Mouse (Mus musculus) spleen, adult 12 weeks (tissue): Measurements from ENCODE around the gene Mfsd5.
A peak's percentile ranks its signal among the peaks of the same experiment; 100 is the strongest.

Experiments used
- DNase-seq: peaks from one replicate; pipeline ENCODE4 v3.0.0; 2022; ENCODE audit warnings: low spot score

Mfsd5 gene

DNA sequence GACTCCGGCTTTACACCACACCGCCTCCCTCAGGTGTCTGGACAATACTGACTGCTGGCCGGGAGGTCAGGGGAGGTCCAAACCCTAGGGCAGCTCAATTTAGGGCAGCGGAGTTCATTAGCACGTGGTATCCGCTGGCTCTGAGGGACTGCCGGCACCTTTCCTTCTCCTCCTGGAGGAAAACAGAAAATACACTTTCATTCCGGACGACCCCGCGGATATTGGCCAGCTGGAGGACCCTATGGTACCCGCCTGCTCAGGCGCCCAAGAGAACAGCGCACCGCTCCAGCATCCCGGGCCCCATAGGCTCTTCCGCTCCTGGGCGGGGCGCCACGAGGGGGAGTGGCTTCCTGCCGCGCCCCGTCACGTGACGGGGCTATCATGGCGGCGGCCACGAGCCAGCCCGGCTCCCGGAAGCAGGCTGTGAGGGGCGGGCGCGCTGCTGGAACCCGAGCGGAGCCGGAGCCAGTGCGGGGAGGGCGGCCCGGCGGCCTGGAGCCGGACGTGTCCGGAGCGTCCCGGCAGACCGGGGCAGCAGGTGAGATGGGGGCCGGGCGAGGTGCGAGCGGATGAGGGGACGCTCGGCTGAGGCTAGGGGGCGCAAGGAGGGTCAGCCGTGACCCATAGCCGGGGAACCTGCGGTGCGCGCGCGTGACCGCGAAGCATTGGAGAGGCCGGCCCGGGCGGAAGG is at the start of gene Mfsd5:
Gene Mfsd5 (plus strand): TSS at position 363 of the 691 bp plus-strand sequence.
- peak; percentile 78 for DNase-seq

DNA sequence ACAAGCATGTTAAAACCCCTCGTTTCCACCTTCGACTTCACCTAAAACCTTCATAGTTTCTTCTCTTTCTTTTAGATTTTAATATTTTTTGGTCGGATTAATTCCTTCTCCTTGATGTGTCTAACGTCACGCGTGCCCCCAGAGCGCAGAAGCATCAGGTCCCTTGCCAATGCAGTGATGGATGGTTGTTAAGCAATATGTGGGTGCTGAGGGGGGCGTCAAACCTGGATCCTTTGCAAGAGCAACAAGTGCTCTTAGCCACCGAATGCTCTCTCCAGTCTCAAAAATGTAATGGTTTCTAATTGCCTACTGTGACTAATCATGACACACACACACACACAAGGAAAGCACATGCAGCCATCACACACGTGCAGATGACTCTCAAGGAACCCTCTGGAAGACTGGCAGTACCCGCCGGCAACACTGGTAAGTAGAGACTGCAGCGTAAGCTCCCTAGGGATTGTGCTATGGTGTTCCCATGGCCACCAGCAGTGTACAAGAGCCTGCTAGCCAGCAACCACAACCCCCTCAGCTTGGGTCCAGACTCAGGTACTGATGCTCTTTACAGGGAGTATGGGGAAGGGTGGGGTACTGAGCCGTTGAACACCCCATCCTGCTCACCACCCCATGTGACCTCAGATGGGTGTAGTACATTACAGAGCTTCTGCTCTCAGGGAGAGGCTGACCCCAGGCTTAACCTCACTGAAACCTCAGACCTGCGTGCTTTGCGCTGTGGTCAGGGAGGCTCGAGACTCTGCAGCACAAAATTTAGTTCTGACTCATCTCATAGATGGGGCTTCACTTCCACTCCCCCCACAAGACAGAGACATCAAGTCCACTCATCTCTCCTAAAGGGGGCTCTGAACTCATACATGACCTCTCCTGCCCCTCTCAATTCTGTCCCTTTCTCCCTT is 48.6 kb upstream of the Mfsd5 start:
- DNase-seq: no peak

DNA sequence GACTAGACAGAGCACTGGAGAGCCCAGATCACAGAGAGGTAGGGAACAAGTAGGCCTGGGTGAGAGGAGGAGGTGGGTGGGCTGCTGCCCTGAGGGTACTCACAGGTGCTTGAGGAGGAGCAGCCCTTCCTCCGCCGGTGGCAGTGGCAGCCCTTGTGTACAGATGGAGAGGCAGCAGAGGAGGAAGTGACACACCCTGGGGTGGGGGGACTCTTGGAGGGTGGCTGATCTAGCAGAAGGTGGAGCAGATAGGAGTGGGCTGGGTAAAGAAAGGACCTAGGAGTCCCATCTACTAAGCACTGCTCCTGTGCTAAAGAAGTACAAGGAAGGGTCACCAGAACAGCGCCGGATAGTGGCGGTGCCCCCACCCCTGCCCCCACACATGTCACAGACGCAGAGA is 47.5 kb upstream of the Mfsd5 start, which contains the start of gene Itgb7:
Gene Itgb7 (minus strand): TSS at position 197 of the 400 bp plus-strand sequence.
- DNase-seq: no peak

DNA sequence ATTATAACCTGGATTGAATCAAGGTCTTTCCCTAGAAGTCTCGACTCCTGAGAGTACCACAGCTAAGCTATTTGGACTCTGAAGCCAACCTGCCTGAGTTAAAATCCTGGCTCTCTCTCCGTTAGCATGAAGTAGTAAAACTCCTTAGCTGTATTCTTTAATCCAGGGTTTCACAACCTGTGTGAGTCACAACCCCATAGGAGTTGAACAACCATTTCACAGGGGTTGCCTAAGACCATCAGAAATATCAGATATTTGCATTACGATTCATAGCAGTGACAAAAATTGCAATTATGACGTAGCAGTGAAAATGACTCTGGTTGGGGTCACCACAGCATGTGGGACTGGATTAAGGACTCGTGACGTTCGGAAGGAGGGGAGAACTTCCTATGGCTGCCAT is 46.5 kb upstream of the Mfsd5 start:
- no peak for DNase-seq

DNA sequence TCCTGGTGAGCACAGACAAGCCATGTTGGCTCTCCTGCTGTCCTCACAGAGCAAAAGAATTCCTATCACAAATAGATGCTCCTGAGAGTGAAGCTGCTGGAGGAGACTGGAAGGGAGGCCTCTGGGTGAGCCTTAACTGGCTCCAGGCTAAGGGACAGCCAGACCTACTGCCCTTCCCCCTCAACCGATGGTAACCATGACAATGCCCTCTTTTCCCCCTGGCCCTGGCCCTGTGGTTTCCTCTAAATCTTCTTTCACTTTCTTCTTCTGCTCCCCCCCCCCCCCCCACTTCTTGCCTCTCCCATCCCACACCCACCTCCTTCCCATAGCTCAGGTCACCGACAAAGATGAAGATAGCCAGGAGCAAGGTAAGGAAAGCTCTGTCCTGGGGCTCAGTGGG is 45.4 kb upstream of the Mfsd5 start:
- no peak for DNase-seq

DNA sequence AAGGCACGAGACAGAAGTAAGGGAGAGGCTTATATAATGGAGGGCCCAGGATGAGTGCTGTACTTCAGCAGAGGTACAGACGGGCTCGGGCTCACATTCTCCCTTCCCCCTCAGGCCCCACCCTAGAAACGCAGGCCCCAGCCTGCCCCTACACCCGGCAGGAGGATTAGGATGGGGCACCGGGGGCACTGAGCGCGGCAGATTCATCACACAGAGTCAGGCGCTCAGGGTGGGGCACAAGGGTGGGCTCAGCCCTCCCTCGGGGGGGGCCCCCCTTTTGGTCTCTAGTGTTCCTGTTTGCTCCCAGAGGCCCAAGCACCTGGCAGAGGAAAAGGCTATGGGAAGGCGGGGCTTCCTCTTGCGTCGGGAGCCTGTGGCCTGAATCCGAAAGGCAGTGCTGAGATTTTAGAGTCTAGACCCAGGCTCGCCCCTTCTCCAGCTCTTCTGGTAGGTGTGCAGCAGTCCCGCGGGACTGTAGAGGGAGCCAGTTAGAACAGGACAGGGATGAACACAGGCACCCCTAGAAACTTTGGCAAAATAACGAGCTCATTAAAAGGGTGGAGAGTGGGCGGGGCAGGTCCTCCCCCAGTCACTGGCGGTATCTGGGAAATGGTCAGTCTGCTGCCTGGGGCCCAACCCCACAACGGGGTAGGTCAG is 43.8 kb upstream of the Mfsd5 start:
- DNase-seq: no peak

DNA sequence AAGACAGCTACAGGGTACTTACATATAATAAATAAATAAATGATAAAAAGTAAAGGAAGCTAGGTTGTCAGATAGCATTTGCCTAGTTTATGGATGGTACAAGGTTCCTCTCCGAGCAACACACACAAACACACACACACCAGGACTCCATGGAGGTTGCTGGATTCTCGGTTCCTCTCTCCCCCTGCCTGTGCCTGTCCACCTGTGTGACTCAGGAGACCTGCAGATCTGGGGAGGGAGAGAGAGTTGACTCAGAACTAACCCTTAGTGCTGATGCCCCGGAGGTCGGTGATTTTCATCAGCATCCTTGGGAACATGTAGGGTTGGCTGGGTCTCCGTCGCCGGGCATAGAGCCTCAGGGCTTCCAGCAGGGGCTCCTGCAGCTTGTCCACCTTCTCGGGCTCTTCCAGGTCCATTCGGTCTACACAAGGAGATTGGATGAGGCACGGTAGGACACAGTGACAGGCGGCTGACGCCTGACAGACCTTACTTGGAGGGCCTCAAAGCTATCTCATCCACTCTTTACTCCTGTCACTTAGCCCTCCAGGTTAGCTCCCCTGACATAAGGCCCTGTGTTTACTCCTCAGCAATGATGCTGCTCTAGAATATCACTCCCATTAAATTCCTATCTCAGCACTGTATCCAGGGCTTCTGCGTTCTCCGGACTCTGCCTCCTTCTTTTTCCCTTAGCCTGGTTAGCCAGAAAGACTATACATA is 40.6 kb upstream of the Mfsd5 start:
- no peak for DNase-seq

DNA sequence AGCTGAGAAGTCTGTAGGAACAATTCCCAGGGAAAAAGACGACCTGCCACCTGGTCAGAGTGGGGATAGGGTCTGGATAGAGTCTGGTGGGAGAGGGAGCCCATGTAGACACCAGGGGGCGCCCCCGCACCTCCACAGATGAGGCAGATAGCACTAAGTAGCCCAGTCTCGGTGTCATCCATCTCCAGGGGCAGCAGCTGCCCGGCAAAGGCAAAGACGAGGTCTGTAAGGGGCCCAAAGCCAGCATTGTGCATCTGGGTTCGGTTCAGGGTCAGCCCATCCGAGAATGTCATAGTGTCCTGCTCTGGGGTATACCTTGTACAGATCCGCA is 40.0 kb upstream of the Mfsd5 start:
- DNase-seq: peak; percentile 56

DNA sequence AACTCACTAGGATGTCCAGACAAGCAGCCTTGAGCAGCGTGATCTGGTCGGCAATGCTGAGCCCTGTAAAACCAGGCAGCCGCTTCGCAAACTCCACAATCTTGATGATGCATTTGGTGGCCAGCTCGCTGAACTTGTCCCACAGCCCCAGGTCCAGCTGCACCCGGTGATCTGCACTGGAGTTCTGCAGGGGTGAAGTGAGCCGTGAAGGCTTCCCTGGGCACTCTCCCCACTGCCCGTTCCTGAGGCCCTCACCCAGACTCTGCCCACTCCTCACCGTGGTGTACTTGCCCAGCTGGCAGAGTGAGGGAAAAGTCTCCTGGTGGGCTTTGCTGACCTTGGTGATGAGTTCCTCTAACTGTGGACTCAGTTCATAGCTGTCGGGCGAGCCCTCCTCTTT is 39.4 kb upstream of the Mfsd5 start:
- no peak for DNase-seq

DNA sequence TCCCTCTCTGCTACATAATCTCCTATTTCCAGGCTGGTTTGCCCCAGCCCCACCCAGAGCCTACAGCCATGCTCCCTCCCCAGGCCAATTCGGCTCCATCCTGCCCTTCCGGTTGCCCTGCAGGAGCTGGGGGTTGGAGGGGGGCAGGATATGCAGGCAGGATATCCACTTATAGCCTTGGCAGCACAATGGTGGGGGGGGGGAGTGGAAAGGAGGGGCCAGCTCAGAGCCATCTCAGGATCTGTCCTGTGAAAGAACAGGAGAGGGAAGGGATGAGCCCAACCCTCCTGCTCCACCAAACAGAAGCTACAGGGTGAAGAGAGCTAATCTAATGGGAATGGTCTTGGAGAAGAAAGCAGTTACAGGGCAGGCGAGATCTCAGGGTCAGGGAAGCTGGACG is 38.6 kb upstream of the Mfsd5 start:
- DNase-seq: no peak

DNA sequence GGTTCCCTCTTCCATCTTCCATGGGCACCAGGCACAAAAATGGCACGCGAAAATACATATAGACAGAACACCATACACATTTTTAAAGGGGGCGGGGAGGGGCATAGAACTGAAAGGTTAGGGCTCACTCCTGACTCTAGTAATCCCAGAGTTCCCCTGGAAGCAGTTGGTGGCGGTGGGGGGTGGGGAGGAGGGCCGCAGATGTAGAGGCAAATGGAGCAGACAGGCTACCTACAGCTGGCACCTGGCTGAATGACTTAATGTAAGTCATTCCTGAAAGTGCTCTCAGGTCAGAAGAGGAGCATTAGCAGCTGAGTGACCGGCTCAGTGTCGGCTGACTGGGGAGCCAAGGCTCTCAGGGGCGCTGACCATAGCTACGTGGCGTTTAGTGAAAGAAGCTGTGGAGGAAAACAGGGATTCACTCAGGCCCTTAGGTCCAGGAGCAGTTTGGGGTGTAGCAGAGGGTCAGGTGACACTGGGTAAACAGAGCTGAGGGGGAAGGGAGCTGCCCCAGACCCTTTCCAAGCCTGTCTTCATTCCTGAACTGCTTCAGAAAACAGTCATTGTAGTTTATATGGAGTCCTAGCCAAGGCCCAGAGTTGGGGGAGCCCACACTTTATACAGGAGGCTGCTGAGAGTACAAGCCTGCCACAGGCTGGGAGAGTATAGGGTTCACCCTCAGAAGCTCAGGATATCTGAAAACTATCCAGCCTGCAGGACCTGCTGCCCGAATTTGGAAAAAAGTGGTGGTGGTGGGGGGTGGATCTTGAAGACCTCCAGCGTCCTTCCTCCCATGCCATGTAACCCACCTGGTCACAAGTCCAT is 36.6 kb upstream of the Mfsd5 start:
- DNase-seq: no peak

DNA sequence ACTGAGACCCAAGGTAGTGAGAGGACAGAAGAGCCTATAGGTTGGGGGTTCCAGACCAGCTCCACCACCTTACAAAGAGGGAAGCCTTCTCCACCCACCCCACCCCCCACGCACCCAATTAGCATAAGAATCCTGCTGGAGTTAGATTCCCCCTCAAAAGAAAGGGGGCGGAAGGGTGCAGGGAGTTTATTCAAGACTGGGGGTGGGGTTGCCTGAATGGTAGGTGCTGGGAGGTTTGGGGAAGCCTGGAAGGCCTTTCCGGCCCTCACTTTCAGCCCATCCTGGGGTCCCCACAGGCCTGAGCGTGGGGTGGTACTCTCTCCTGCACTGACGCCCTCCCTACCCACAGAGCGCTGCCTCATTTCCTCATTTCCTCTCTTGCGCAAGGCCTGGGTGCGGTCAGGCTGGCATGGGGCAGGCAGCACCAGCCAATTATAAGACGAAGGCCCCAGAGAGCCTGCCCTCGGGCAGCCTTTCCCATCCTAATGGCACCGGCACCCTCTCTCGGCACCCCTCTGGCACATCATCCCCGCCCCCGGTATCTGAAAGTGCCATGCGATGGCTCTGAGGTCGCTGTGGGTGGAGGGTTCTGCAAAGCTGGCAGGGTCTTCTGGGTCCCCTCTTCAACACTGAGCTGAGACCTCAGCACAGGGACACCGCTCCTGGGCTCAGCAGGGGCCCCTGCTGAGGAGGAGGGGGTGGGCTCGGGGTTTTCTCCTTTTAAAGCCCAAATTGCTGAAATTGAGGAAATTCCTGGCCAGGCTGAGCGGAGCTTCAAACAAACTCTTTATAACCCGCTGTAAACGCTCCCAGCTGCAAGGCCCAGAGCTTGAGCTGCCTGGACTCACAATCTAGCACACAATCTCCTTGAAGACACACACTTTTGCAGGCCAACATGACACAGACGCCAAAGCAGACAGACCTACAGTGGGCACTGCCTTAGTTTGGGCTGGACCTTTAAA is 35.7 kb upstream of the Mfsd5 start:
- DNase-seq: no peak

DNA sequence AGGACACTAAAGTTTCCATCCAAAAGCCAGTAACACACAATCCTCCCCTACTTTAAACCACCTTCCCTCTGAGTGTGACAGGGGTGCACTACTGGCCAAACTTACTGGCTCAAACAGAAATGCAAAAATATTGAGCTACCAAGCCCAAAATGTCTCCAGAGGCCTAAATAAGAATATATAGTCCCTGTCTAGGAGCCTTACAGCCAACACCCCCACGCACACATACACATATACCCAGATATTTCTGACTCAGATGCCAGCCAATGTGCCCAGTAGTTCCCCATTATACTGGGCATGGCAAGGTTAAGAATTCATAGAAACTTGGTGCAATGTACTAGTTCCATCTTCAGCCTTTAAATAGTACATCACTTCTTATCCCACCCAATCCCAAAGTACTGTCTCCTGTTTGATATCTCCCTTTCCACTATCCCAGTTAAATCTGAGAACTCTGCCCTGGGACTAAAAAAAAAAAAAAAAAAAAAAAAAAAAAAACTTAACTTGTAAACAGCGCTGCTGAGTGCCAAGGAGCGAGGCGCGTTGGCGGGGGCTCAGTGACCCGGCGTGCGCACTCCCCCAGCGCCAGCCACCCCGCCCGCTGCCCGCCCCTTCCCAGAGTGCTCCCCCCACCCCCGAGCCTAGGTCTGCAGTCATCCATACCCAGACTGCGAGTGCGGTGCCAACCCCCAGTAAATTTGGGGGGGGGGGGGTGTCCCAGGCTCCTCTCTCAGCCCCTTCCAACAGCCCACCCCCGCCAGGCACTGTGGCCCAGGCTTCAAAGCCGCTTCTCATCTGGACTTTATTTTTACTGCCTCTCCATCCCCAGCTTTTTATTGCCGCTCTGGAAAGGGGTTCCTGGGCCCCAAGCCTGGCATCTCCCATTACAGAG is 34.7 kb upstream of the Mfsd5 start:
- DNase-seq: no peak

DNA sequence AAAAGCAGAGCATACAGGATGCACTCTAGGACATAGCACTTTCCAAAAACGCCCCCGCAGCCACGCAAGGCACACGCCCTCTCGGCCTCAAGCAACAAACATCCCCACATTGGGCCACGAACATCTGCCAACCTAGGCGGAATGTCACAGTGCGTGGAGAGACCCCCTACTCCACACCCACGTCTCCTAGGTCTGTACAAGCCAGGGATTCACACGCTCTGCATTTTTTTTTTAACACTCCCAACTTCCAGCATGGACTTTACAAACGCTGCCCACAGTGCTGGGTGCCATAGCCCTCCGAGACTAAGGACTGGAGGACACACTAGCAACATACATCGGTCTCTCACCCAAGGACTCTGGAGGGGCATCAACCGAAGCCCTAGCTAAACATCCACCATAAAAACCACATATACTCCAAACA is 33.8 kb upstream of the Mfsd5 start:
- no peak for DNase-seq

DNA sequence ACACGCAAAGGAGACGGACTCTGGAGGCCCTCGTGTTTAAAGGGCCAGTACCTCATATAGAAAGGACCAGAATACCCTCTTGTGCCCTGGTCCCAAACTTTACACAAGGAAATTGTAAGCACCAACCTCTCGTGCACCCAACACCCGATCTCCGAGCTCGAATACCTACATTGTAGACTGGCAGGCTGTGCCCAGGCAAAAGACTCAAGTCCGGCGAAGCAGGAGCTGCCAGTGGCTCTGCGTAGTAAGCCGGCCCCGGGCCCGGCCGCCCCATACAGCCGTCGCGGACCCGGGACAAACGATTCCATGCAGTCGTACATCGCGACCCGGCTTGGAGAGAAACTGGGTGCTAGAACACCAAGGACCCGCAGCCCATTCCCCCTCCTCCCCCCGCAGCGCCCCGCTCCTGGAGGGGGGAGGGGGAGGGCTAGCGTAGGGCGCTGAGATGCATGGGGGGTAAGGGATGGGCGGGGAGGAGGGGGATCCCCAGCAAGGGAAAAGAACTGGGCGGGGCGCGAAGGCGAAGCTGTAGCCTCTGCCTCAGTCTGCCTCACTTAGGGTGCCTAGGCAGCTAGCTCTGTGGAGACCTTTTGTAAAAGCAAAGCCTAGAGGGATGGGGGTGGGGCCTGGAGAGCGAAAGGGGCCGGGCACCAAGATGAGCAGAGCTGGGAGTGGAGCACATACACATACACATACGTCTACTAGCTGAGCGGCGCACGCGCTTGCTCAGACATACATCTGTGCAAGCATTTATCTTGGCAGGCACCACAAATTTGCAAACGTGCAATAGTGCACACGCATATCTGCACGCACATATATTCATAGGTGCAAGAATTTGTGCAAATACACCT is 33.1 kb upstream of the Mfsd5 start:
- DNase-seq: peak; percentile 29

DNA sequence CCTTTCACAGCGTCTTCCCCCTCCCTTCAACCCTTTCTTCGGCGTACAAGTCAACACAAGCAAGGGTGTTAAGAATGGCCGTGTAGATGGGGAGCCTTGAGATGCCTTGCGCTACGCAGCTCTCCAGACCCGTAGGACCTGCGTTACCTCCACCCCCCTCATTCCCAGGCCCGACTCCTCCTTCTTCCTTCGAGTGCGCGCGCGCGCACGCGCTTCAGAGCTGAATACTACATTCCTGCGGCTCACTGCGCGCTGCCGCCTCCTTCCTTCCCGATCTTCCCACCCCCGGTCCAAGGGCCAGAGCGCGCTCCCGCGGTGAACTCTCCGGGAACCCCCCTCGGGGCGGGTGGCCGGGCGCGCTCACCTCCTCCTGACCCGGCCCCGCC is 32.4 kb upstream of the Mfsd5 start:
- peak; percentile 35 for DNase-seq

DNA sequence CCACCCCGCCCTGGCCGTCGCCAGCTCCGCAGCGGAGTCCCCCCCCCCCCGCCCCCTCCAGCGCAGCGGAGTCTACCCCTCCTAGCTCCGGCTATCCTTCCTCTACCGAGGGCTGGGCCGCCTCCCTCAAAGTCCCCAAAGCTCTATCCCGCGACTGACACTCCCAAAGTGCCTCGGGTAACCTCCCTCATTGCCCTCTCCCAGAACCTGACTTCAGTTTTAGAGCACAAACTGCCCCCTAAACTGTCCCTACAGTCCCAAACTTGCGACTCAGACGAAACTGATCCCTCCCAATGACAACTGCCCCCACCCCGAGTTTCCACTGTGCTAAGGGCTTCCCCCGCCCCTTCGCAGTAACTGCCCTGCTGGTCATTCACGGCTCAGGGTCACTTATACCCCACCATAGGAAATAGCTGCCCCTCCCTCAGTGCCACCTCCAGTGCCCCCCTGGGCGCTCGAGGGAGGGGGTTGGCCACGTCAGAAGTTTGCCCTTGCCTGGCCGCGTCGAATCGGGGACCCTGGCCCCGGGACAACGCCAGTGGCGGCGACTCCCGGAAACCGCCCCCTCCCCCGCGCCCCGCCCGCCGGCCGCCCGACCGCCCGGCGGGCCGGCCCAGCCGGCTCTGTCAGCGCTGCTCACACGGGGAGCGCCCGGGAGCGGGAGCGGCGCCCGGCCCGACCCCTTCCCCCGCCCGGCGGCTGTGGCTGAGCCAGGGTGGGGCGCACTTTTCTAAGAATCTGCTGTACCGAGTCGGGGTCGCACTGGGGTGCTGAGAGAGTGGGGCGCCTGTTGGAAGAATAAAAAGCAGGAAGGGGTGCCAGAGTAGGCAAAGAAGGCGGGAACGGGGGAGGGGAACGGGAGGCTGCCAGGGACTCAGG is 31.8 kb upstream of the Mfsd5 start:
- DNase-seq: no peak
